Mouse (Mus musculus): ENCODE results near the gene Mybl2. TPM values are rescaled to one million over a fixed set of nuclear protein-coding genes. Genes with fewer than 3 reads are reported as not detected.

Gene Mybl2
- polyA plus RNA-seq, 1 experiment = 130 TPM

DNA sequence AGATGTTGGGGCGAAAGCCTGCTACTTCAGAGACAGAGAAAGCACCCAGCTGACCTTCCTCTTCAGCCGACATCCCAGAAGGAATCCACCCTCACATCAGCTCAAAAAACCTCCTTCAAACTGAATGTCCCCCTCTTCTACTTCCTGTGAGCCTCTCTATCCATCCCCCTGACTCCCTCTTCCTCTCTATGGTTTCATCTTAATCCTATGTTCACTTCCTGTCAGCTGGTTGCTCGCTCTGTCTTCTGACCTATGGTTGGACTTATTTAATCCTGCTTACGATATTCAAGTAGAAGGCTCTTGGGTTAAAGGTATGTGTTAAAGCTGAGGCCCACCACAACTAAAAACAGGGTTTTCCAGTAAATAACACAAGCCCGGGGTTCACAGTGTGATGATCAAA is 69.0 kb downstream of the Mybl2 start:
- no peak for TF ChIP-seq GATA1 (IDR thresholded peaks at IDR 0.05; ENCODE audit: low read length)

DNA sequence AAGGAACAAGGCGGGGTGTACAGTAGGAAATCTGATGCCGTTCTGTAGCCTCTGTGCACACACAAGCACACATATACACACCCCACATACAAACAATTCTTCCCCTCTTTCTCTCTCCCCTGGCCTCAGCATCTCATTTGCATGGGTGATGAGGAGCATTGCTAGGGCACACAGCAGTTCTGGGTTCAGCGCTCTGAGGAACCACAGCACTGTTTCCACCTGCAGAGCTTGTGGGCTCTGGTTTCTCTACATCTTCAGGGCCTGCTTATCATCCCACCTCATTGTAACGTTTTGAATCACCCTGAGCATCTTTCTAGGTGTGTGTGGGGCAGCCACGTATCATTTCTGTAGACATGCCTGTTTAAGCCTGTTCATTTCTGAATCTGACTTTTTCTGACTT is 76.3 kb downstream of the Mybl2 start:
- TF ChIP-seq GATA1 (IDR thresholded peaks at IDR 0.05; ENCODE audit: low read length) = no peak

DNA sequence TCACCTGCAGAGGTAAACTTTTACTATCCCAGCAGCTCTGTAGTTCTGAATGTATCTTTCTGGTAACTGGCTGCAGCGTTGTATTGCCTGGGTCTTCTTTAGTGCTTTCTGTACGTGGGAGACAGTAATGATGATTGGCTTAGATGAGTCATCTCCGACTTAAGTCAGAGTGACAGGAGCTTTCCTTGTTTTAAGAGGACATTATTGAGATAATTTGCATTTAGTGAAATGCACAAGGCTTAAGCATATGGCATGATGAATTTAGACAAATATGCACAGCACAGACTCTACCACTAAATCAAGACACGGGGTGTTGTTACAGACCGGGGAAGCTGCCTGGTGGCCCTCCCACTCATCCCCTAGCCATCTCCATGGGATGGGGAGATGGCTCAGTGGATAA is 77.8 kb downstream of the Mybl2 start:
- TF ChIP-seq GATA1 (IDR thresholded peaks at IDR 0.05; ENCODE audit: low read length) = no peak

Other genes starting within 250 kb of the Mybl2 start
- gene Srsf6, start 123.2 kb upstream of the Mybl2 start, polyA plus RNA-seq (2012) = 101 and 133 TPM in 2 replicates
- not detected in 2 replicates for gene L3mbtl1, start 111.2 kb upstream of the Mybl2 start, polyA plus RNA-seq (2012)
- not detected in 2 replicates for gene Sgk2, start 67.4 kb upstream of the Mybl2 start, polyA plus RNA-seq (2012)
- 4.7 and 5.7 TPM in 2 replicates for gene Ift52, start 37.3 kb upstream of the Mybl2 start, polyA plus RNA-seq (2012)
- gene Gtsf1l, start 33.2 kb downstream of the Mybl2 start, polyA plus RNA-seq (2012) = not detected in 2 replicates
- gene Tox2, start 148.4 kb downstream of the Mybl2 start, polyA plus RNA-seq (2012) = 2.3 and 3.6 TPM in 2 replicates

Measured in G1E-ER4 (cell line).